Mouse (Mus musculus): ENCODE data around the gene Atp8a2.

DNA sequence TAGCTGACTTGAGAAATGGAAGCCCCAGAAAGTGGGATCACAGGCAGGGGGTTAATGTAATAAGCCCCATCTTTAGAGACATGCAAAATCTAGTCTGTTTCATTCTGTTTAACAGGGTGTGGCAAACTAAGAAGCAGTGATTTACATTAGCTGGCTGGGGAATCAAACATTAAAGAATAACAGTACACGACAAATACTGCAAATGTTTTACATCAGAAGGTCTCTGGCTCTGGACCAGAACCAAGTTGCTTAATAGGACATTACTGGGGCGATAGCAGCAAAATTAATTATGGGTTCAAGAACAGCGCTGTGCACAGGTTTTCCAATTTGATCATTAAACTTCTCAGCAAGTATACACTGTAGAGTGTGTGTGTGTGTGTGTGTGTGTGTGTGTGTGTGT, 397.5 kb downstream of the Atp8a2 start:
- no peak for TF ChIP-seq POLR2AphosphoS2 (IDR thresholded peaks at IDR 0.05; ENCODE audit: insufficient read length, low read depth)
- TF ChIP-seq E2F4 (IDR thresholded peaks at IDR 0.05; ENCODE audit: insufficient read depth): no peak

All from myocyte (in vitro differentiated cells).